Mouse (Mus musculus) E14TG2a.4 (cell line): ENCODE data around the gene Olfr27.

Experiments
- H3K27me3 ChIP-seq: 2 replicates; pipeline ENCODE4 v1.6.1; 2014; ENCODE audit warnings: low read length, control low read depth; ENCODE audit not compliant: insufficient read depth
- H3K36me3 ChIP-seq: 2 replicates; pipeline ENCODE4 v1.6.1; 2014; ENCODE audit warnings: low read length, control low read depth; ENCODE audit not compliant: insufficient read depth
- H3K4me1 ChIP-seq: replicated peaks from 2 replicates; pipeline ENCODE4 v1.6.1; 2014; ENCODE audit warnings: low read depth, low read length, control low read depth
- H3K4me3 ChIP-seq: replicated peaks from 2 replicates; pipeline ENCODE4 v1.5.1; 2014; ENCODE audit warnings: mild to moderate bottlenecking, low read length
- H3K9me3 ChIP-seq: 2 replicates; pipeline ENCODE4 v1.6.1; 2014; ENCODE audit warnings: low read length, control low read depth
- CTCF ChIP-seq: conservative IDR thresholded peaks from 2 replicates; pipeline ENCODE4 v1.5.1; 2014; ENCODE audit warnings: low read length
- NANOG ChIP-seq: IDR thresholded peaks from 2 replicates; pipeline ENCODE4 v1.6.1; 2014; ENCODE audit warnings: borderline replicate concordance, low read length, mixed read lengths
- POU5F1 ChIP-seq: IDR thresholded peaks from 2 replicates; pipeline ENCODE4 v1.6.1; 2014; ENCODE audit warnings: low read length, borderline replicate concordance

The Olfr27 gene

DNA sequence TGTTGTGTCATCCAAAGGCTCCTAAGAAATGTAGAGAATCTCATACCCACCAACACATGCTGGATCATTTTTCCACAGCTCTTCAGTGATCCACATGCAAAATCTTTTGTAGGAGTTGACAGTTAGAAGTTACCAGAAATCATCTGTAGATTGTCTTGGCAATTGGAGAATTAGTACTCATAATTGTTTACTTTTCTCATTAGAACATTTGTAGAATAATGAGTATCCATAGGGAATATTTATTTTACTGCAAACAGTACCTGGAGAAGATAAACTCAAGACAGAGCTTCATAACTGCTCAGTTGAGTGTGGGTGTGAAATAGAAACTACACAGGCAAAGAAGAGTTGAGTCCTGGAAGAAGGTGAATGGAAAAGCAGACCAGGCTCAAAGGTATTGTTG, at the start of gene Olfr27:
TSS of gene Olfr27 (plus strand) at position 301 of the 400 bp plus-strand sequence.
- Histone ChIP-seq H3K4me3 (no peak within 1 kb of the TSS), H3K36me3 (no peaks in the 10 kb centered on the region), H3K27me3 (no peaks in the 10 kb centered on the region), H3K4me1 (no peaks in the 10 kb centered on the region), H3K9me3 (peaks cover 15% of the 10 kb centered on the region; the same call in 1 of the 2 replicates)
- TF ChIP-seq POU5F1 (no peak), NANOG (no peak), CTCF (no peak)

DNA sequence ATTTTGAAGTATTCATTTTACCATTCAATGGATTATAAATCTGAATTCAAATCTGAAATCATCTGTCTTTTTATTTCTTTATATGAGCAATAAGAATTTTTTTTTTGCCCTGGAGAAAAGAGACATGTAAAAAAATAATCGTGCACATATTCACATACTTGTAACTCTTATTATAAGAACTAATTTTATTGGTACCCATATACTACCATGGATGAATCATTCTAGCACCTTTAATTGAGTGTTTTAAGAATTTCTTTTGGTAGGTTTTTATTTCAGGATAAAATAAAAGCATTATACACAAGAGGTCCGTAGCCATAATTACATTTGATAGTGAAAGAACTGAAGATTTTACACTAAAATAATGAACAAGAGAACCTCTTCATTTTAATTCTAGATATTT, 49.1 kb upstream of the Olfr27 start, which contains the start of gene Olfr938:
TSS of gene Olfr938 (minus strand) at position 101 of the 400 bp plus-strand sequence.
- Histone ChIP-seq H3K27me3 (no peaks in the 10 kb centered on the region), H3K36me3 (no peaks in the 10 kb centered on the region), H3K4me1 (no peaks in the 10 kb centered on the region), H3K4me3 (no peak within 1 kb of the TSS), H3K9me3 (peaks cover 12% of the 10 kb centered on the region)
- TF ChIP-seq CTCF (no peak), POU5F1 (no peak), NANOG (no peak)

DNA sequence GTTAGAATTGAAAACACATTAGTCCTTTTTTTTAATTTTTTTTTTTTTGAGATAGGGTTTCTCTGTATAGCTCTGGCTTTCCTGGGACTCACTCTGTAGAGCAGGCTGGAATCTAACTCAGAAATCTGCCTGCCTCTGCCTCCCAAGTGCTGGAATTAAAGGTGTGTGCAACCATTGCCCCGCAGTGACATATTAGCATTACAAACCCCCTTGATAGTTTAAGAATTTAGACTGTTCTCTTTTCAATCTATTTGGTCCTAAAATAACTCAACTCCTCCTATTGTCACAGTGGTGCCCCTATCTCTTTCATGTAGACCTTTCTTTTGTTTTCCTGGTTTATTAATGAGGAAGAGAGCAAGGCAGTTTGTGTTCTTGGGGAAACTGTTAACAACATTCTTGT, 605 bp upstream of the Olfr27 start:
- Histone ChIP-seq H3K27me3 (no peaks in the 10 kb centered on the region), H3K36me3 (no peaks in the 10 kb centered on the region), H3K9me3 (peaks cover 15% of the 10 kb centered on the region; the same call in 1 of the 2 replicates), H3K4me3 (no peak overlapping the region), H3K4me1 (no peaks in the 10 kb centered on the region)
- peak; percentile 61; the same call in 1 of the 2 replicates for TF ChIP-seq NANOG
- TF ChIP-seq CTCF = no peak

DNA sequence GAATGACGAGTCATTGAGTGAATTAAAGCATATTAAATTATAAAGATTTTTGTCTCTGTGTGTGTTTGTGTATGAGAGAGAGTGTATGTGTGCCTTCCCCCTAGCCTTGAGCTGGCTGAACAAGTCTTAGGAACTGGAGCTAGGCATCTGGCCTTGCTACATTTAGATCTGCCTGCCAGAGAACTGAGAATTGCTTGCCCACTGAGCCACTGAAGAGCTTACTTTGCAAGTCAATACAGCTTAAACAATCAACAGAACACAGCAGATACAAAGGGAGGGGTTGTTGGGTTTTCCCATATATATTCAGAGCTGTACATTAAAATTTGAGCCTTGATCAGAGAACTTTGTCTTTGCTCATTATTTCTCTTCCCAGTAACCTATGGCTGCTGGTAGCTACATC, 24.5 kb downstream of the Olfr27 start:
- no peaks in the 10 kb centered on the region for H3K27me3 ChIP-seq
- H3K9me3 ChIP-seq = peaks cover 7% of the 10 kb centered on the region
- TF ChIP-seq POU5F1 = no peak
- no peak for TF ChIP-seq CTCF
- no peak for TF ChIP-seq NANOG
- no peak overlapping the region for H3K4me3 ChIP-seq
- H3K4me1 ChIP-seq = no peaks in the 10 kb centered on the region
- no peaks in the 10 kb centered on the region for H3K36me3 ChIP-seq

DNA sequence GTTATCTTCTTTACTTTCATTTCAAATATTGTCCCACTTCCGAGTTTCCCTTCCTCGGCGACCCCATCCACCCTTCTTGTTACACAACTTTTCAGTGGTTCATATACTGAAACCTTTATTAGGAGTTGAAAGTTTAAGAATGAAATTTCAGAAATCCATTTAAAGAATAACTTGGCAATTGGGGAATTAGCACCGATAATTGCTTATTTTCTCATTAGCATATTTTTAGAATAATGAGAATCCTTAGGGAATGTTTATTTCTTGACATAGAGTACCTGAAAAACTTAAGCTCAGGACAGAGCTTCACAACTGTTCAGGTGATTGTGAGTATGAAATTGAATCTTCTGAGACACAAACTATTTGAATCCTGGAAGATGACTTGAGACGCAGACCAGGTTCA, 38.1 kb downstream of the Olfr27 start, which contains the start of gene Olfr943:
TSS of gene Olfr943 (plus strand) at position 301 of the 400 bp plus-strand sequence.
- no peaks in the 10 kb centered on the region for H3K27me3 ChIP-seq
- peaks cover 28% of the 10 kb centered on the region for H3K9me3 ChIP-seq
- no peak within 1 kb of the TSS for H3K4me3 ChIP-seq
- H3K4me1 ChIP-seq = no peaks in the 10 kb centered on the region
- TF ChIP-seq NANOG (no peak), POU5F1 (no peak), CTCF (no peak)
- H3K36me3 ChIP-seq = no peaks in the 10 kb centered on the region
